Mouse (Mus musculus): ENCODE measurements around the gene Rabgap1l.

DNA sequence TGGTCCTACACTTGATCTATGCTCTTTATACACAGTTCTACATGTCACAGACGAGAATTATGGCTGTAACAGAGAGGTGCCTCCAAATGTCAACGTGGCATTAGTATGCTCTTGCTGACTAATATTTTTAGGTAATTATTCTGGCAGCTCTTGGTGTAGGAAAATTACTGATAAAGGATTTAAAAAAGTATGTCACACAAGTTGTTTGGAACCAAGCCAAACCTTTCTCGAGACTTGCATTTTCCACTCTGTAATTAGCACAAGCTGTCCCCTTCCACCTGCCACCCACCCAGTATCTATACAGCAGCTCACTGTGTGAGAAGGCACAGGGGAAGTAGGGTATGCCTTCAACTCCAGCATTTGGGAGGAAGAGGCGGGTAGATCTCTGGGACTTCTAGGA lies 546.2 kb downstream of the Rabgap1l start:
- TF ChIP-seq CTCF (IDR thresholded peaks at IDR 0.05; ENCODE audit: insufficient read depth, low read length): no peak
- TF ChIP-seq POLR2A (IDR thresholded peaks at IDR 0.05; ENCODE audit: borderline replicate concordance, extremely low read depth, low read depth, low read length): no peak
